Mouse (Mus musculus) right cerebral cortex, postnatal 25 days (tissue): ENCODE results near the gene Cacna2d3.

Experiments
- DNase-seq: peaks from one replicate; pipeline ENCODE4 v3.0.0; 2022

Cacna2d3 gene

DNA sequence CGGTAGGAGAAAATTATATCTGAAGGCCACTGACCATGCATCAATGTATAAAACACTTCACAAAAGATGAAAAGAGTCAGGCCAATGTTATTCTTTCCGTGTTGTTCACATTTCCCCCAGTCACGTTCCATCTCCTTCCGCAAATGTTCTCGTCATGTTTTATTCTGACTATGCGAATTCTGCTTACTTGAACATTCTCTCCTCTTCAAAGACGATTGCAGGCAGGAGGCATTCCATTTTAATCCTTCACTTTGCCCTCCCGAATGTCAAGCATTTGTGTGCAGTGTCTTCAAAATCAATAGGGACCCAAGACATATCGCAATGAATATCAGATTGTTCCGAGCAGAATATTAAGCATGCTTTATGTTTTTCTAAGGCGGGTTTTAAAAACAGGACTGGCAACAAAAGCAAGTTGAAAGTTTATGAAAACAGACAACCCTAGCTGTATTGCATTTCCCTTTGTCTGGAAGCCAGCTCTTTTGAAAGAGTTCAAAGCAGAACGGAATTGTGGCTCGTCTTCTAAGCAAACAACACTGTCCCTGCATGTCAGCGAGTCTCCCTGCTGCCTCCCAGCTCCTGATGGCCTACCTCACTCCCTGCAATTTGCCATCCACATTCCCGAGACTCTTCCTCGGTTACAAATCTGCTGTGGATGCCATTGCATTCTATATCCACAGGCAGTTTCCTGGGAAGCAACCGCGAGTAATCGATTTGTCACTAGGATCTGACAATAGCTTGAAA lies 492.5 kb downstream of the Cacna2d3 start:
- DNase-seq: no peak

DNA sequence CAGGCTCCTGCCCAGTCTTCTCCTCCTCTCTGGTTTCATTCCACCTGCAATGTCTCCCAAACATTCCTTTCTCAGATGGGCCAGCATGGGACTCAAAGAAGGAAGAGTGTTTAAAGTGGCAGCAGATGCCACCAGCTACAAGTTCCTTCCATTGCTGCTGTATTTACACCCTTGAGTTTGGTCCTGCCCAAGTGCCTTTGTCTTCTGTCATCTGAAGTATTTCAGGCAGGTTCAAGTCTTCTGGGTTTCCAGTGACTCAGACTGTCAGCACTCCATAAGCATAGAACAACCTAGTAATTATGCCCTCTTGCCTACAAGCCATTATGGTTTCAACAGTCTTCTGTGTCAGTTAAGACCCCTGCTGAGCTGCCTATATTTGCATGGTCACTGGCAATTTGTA lies 493.2 kb downstream of the Cacna2d3 start:
- DNase-seq: no peak

DNA sequence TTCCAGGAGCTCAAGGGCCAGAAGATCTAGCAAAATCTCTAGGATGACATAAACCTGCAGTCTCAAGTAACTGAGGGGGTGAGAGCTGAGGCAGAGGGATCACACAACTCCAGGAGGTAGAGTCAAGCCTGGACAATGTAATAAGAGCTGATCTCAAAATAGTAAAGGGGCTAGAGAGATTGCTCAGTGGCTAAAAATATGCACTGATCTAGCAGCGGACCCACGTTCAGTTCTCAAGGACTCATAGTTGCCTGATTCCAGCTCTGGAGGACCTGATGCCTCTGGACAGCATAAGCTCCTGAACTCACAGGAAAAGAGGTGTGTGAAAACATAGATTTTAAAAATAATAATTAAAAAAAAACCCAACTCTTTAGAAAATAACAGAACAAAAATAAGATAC lies 493.7 kb downstream of the Cacna2d3 start:
- DNase-seq: no peak

DNA sequence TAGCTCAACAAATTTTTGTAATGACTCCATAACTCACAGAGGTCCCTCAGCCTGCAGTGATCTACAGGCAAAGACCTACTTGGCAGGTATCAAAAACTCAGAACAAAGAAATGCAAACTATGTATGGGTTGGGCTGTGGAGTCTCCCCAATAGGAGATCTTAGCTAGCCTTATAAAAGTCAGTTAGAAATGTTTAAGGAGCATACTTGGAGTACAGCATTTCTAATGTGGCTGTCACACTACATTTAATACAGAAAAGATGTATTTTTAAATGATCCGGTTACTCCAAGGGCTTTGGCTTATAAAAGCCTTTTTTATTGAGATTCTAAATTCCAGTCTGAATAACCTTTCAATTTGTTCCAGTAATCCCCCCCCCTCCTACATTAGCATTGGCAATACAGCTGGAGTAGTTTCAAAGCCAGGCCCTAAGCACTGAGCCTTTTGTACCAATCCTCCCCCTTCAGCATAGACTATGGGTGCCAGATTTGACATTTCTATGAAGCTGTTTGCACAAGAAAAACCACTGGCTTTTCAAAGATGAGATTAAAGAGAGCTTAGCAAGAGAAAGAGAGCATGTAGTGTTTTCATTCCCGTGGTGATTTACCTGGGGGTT lies 495.8 kb downstream of the Cacna2d3 start:
- no peak for DNase-seq

DNA sequence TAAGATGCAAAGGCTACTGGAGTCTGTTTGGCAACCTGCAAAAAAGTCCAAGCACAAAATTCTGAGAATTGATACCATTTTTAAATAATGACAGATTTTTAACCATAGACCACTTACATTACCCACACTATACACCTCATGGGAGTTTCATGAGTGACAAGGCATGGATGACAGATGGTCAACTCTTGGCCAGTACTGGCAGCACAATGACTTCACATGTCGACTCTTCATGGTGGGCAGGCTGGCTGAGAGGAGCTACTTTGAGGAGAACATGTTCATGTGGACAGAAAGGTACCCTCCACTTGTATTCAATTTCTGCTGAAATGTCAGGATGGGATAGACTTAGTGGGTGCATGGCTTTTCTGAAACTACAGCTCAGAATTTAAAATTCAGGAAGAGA lies 498.7 kb downstream of the Cacna2d3 start:
- no peak for DNase-seq

DNA sequence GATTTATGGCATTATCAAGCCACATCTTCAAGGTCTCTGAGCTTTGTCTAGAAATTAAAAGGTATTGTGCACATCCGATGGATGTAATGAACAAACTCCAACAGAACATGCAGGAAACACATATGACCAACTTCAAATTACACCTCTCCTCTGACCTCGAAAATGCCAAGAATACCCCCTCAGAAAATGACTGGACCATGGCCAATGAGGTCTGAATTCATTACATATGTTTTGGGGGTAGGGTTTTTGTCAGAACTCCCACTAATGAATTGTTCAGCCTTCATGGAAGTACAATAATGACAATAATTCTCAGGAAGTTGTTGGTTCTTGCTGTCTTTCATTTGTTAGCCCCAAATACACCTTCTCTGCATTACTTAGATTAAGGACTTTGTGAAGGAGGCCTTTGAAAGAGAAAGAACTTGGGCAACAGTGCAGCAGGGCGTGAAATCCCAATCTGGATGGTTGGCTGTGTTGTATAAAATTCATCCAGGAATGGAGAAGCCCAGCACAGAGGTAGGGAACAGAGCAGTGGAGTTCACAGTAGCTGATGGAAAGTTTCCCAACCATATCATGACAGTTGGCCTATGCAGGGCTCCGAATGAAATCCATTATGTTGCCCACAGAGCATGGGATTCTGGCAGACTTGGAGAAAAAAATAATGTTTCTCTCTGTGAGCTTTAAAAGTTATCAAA lies 499.3 kb downstream of the Cacna2d3 start:
- no peak for DNase-seq

DNA sequence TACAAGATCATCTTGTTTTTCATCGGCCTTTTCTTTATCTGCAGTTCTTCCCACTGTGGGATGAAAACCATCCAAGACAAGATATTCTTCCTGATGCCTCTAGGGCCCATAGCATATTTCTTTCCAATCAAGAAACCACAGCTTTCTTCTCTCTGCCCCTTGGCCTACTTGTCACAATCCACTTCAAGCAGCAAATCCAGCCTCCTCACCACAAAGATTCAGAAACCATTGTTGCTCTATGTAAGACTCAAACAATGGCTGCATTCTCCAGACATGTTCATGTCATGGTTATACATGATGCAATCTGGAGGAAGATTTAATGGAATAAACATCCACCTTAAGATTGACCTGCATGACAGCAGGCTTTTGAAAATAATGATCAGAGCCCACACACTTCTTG lies 505.6 kb downstream of the Cacna2d3 start:
- no peak for DNase-seq

DNA sequence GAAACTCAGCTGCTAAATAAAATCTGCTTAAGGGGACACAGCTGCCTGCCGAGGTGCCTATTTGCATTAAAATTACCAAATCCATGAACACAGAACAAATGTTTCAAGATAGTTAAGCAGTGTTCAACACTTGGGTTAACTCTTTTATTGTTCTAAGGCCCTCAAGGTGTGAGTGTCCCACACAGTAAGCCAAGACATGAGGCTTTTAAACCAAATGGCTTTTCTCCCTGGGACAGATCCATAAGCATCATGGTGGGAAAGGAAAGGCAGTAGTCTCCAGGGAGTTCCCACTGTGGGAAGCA lies 516.7 kb downstream of the Cacna2d3 start:
- no peak for DNase-seq

DNA sequence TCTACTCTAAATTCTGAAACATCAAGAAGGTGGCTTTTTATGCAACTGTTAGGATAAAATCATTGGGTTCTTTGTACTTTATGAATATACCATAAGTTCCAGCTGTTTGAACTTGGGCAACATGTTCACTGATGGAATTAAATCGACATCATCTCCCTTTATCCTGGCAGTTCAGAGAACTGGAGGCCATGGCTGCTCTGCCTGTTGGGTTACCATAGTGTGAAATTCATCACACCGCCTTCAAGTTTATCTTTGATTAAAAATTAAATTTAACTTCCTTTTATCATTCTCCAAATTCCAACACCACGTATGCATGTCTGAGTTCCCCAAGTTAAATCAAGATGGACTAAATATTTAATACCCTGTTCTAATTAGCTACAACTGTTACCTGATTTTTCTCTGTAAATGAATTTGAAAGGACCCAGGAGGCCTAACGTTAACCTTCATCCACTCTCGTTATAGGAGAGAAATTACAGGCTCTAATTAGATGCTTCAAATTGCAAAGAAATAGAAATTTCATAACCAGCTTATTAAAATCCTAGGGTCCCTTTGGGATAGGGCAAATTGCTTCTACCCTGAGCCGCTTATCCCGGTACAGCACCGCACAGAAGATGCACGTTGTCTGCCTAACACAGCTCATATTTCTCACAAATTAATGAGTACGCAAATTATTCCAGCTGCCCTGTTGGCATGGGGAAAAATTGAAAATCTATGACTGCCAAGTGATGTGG lies 517.3 kb downstream of the Cacna2d3 start:
- no peak for DNase-seq

DNA sequence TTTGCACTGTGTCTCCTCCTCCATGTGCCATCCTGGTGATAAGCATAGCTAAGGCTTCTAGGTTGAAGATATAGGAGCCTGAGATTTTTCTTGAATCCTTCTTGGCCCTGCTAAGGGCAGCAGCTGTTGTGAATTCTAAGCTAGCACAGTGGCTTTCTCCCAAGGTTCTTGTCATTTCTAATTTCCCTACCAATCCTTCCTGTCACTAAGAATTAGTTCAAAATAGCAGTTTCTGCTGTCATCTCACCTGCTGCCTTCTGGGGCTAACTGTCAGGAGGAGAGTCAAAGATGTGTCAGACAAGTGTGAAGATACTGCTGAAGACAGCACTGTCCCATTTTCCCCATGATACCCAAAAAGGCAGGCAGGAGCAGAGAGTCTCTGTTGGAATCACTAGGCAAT lies 525.5 kb downstream of the Cacna2d3 start:
- no peak for DNase-seq

DNA sequence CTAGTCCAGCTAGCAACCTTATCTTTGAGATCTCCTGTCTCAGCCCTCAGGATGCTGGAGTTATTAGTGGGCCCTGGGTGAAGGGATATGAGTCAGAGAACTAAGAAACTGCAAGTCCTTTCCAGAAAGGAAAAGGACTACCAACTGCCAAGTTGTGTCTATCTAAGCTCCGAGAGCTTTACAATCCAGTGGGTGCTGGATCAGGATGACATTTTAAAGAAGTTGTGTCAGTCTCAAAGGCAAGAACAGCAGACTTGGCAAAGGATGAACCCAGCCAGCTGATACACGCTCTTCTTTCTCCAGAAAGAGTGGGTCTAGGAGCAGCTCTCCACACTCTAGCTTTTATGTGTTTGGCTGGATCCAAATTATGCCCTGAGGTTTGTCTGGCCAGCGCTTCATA lies 530.2 kb downstream of the Cacna2d3 start:
- no peak for DNase-seq

DNA sequence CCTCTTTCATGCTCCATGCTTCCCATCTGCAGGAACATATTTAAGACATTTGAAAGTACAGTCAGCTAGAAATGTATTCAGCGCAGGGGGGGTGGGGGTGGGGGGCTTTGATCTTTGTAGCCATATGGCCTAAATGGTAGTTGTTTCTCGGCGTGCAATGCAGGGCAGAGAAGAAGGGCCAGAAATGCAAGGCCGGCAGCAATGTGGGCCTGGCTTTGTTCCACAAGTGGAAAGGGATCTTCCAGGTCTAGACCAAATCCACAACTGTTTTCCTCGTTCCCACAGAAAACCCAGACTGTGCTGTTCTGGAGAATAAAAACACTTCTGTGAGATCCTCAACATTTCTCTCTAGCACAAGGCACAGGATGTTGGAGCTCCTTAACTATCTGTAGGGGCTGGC lies 537.9 kb downstream of the Cacna2d3 start:
- DNase-seq: no peak

DNA sequence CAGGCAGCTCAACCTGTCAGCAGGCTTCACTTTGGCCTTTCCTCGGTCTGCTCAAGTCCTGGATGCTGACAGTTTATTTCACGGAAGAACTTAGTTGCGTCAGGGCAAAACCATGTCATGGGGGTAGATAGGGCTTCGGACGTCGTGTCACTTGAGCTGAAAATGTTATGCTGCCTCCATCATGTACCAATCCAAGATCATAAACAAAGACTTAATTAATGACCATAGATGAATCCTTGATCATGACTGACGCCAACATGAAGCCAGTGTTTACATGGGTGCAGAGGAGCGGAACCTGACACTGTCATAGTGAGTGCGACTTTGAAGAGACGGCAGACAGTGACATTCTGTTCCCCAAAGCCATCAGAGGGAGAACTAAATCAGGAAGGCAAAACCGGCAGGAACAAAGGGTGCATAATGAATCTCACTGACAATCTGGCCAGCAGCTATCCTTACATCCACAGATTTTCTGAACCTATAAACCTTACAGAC lies 542.2 kb downstream of the Cacna2d3 start:
- no peak for DNase-seq

DNA sequence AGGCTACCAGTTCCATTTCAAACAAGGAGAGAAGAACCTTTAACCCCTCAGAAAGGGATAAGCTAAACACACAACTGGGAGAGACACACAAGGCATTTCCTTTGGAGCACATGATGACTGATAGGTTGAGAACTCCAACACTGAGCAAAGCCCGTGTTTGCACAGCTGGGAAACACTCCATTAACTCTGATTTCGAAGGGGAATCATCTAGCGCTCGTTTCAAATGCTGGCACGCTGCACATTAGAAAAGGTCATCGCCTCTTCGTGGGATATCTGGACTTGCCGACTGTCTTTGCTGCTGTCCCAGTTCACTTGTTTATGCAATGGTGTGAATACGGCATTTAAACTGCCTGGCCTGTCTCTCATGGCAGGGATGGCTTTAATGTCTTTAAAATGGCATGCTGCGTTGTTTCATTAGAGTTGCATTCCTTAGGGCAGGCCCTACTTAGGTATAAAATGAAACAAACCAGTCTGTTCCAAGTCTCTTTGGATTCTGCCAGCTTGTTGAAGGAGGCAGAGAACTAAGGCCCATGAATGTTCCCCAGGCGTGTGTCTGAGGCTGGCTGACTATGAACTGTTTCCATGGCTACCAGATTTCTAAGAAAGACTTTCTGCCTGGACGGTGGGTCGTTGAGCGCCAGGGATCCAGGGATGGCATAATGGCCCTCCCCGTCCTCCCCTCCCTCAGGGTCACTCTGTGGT lies 542.8 kb downstream of the Cacna2d3 start:
- DNase-seq: peak; percentile 31

DNA sequence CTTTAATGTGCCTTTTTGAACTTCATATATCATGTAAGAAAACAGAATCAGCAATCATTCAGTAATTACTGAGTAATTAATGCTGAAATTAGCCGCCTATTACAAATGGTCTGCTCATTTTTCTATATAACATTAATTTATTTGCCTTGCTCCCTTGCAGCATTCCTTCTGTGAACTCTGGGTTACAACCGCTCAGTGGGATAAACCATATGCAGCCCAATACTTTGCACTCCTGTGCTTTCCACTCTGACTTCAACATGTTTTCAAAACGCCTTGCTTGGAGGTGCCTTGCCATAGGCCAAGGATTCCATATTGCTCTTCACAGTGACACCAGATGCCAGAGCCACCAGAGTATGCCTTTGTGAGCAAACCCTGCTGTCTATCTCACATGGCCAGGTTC lies 546.9 kb downstream of the Cacna2d3 start:
- no peak for DNase-seq

DNA sequence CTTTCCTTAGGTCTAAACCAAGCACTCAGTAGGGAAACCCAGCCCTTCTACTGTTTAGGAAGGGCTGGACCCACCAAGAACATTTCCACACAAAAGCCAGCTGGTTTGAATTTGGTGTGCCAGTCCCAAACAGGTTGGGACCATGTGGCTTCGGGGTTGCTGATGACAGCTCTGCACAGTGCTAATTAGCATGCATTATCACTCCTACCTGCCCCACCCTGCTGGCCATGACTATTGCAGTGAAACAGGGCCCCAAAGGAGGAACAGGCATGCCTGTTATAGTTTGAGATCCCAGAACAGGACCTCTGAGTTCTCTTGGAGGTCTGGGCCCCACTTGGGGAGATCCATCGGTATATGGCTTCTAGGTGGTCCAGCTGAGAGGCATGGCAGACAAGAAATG lies 549.5 kb downstream of the Cacna2d3 start:
- no peak for DNase-seq

DNA sequence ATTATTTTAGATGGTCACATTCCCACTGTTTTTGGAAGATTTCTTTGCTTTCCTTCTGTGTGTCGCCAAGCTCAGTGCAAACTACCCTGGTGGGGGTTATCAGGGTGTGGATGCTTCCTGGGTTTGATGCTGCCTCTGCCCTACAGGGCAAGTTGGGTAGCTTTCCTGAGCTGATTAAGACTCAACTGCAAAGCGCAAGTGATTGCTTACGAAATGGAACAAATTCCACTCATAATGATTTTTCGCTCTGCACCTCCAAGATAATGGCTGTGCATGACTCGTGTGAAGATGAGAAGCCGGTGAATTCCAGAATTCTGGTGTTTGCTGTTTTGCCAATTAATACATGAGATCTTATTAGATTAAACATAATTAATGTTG lies 557.0 kb downstream of the Cacna2d3 start:
- no peak for DNase-seq

DNA sequence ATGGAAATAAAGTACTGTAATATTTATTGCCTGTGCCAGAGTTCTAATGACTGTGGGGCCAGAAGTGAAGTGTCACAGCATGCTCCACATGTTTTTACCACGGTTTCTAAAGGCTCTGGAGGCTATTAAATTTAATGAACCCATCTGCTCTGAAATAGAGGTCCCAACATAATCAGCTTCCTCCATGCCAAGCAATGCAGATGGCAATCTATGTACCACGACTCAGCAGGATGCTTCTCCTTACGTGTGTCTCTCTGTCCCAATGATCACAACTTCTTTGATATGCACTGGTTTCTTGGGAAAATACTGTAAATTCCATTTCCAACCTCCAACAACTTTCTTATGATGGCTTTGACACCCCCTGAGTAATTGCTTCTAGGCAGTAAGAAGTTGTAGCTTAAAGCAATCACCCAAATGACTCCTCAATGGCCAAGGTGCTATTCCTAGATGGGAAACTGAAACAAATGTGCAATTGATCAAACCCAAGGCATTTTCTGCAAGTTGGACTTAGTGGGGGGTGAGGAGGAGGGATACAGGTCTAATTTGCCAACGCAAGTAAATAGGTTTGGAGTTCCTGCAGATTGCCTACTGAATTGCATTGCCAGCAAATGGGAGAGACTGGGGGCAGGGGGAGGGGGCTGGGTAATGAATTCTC lies 557.5 kb downstream of the Cacna2d3 start:
- DNase-seq: no peak

DNA sequence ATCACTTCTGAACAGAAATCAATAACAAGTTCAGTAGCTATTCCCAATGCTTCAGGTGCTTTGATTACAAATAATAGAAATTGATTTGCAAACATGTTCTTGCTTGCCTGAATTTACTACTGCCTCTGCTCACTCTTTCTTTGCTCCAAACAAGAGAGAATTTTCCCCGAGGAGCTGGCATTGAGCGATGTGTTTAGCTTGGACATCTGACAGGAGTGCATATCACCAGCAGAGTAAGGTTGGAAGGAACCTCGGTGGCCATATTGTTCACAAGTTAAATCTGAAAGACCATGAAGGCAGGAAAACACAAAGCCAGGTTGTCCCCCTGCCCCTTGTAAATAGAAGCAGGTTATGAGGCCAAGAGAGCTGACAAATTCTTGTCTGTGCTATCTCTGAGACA lies 561.9 kb downstream of the Cacna2d3 start:
- DNase-seq: no peak

DNA sequence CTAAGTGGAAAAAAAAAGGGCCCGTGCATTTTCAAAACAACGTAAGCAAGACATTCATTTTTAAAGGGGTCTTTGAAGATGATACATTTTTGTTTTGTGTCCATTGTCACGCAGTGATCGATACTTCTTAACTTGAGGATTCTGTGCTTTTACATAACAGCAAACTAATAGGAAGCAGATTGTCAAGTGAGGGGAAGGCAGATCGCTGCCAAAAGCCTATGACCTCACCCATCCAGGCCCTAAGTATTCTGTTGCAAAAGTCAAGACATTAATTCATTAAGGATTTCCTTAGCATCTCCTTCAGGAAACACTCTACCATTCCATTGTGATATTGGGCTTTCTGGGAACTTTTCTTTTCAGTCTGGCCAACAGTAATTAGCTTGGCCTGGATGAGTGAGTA lies 564.6 kb downstream of the Cacna2d3 start:
- DNase-seq: no peak

DNA sequence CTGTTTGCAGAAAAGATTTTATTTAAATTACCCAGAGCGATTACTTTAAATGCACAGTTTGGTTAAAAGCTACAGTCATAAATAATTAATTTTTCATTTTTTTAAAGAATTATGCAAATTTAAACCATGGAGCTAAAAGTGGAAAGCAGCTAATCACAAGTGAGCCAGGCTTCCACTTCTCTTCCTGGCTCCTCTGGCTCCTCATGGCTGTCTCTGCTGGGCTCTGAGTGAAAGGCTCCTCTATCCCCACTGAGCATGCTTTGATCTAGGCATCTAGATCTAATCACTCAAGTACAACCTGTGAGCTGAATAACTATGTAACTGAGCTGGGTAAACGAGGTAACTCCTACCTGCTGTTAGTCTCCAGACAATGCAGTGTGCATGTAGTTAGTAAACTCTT lies 577.5 kb downstream of the Cacna2d3 start:
- no peak for DNase-seq

DNA sequence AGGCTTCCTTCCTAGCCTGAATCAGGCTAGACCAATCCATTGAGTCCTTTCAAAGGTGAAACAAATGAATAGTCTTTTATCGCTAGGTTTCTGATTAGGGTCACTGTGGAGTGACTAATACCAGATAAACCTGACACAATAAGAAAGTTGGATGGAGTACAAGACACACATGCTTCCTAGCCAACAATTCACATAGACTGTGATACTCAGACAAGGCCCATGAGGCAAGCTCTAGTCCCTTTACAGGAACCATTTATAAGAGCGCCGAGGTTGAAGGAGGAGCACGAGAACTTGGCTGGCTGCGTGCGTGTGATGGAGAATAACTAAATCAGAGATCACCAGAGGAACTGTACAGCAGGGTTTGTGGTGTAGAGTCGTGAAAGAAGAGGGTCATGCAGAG lies 584.0 kb downstream of the Cacna2d3 start:
- DNase-seq: no peak
